Comparison of ENCODE assay signal across 8 mouse cellular contexts in the genomic region with DNA sequence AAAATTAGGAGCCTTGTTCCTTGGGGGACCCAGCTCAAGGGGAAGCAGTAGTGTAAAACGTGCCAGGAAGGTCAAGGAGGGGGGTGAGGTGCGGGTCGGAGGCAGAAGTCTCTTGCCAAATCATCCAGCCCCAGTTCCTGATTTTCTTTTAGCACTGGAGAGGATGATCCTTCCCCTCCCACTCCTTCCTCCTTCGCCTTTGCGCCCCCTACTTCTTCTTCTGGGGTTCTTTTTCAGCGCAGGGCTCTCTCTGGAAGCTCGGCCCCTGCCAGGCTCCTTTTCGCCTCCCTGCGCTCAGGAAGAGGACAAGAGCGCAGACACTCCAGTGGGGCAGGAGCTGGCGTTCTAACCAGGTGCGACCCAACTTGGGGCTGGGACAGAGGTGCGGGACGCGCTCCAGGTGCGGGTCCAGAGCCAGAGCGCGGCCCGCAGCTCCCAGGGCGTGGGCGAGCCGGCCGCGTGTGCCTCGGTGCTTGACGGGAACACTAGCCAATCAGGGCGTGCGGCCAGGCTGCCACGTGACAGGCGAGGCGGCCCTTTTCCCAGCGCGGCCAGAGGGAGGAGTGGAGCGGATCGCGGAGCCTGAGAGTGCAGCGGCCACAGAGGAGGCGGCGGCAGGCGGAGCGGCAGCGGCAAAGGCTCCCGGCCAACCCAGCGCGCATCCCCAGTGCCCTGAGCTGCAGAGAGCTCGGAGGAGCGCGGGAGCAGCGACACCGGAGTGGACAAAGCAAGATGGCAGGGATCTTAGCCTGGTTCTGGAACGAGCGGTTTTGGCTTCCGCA. TPM values are rescaled to one million over a fixed set of nuclear protein-coding genes. Genes with fewer than 3 reads are reported as not detected.
DNase-seq lines count a peak whose midpoint lies in the region; ATAC-seq and TF ChIP-seq lines count a peak whose summit lies in the region.

A gene (plus strand): TSS at position 538 of the 782 bp plus-strand sequence.

- peak; percentile 99 for ATAC-seq in embryonic facial prominence, embryonic 15.5 days (ENCODE audit: insufficient number of reproducible peaks, low FRiP score, low TSS enrichment, low read depth)
- peak; percentile 96 for ATAC-seq in heart, embryonic 11.5 days (replicated peaks; ENCODE audit: insufficient number of reproducible peaks, low FRiP score, low TSS enrichment)
- ATAC-seq in kidney, embryonic 16.5 days (ENCODE audit: low FRiP score, low TSS enrichment): peak; percentile 99

- H3K4me1 ChIP-seq in bone marrow macrophage, adult 2 months (ENCODE audit: control insufficient read depth, insufficient read depth, low read length): peaks cover 19% of the 10 kb centered on the region
- H3K4me1 ChIP-seq in embryonic facial prominence, embryonic 15.5 days: peaks cover 14% of the 10 kb centered on the region
- H3K4me1 ChIP-seq in heart, embryonic 11.5 days (ENCODE audit: control insufficient read depth, insufficient read depth, low read length): peaks cover 6% of the 10 kb centered on the region; the same call in 1 of the 2 replicates
- H3K4me1 ChIP-seq in kidney, embryonic 16.5 days (ENCODE audit: insufficient read depth, low read length): peaks cover 14% of the 10 kb centered on the region

- peak within 1 kb of the TSS; percentile 98 for H3K4me3 ChIP-seq in bone marrow macrophage, adult 2 months (ENCODE audit: insufficient read depth, low read length)
- peak within 1 kb of the TSS; percentile 90 for H3K4me3 ChIP-seq in embryonic facial prominence, embryonic 15.5 days (replicated peaks)
- peak within 1 kb of the TSS; percentile 80 for H3K4me3 ChIP-seq in heart, embryonic 11.5 days (ENCODE audit: low read depth, low read length)
- peak within 1 kb of the TSS; percentile 93 for H3K4me3 ChIP-seq in kidney, embryonic 16.5 days (ENCODE audit: low read length)

- peak within 1 kb of the TSS; percentile 72 for H3K9ac ChIP-seq in embryonic facial prominence, embryonic 15.5 days
- peak within 1 kb of the TSS; percentile 80 for H3K9ac ChIP-seq in heart, embryonic 11.5 days (ENCODE audit: low read depth, low read length)
- peak within 1 kb of the TSS; percentile 90 for H3K9ac ChIP-seq in kidney, embryonic 16.5 days (replicated peaks; ENCODE audit: low read length)

- TF ChIP-seq CTCF in bone marrow macrophage, adult 2 months (IDR thresholded peaks at IDR 0.05; ENCODE audit: low read depth, low read length): no peak

- H3K9me3 ChIP-seq in embryonic facial prominence, embryonic 15.5 days (replicated peaks): no peaks in the 10 kb centered on the region
- H3K9me3 ChIP-seq in heart, embryonic 11.5 days (replicated peaks; ENCODE audit: control insufficient read depth, low read length): no peaks in the 10 kb centered on the region
- no peaks in the 10 kb centered on the region for H3K9me3 ChIP-seq in kidney, embryonic 16.5 days (ENCODE audit: low read length)

- peak within 1 kb of the TSS; percentile 96 for H3K27ac ChIP-seq in bone marrow macrophage, adult 2 months (ENCODE audit: insufficient read depth, low read depth, low read length)
- H3K27ac ChIP-seq in embryonic facial prominence, embryonic 15.5 days (replicated peaks): peak within 1 kb of the TSS; percentile 82
- H3K27ac ChIP-seq in heart, embryonic 11.5 days (ENCODE audit: low read depth, low read length): peak within 1 kb of the TSS; percentile 74
- H3K27ac ChIP-seq in kidney, embryonic 16.5 days (ENCODE audit: low read length): peak within 1 kb of the TSS; percentile 89

- peak; percentile 48; the same call in 1 of the 2 replicates for TF ChIP-seq POLR2A in bone marrow macrophage, adult 2 months (IDR thresholded peaks at IDR 0.05; ENCODE audit: borderline replicate concordance, low read depth, low read length)

- H3K27me3 ChIP-seq in embryonic facial prominence, embryonic 15.5 days: no peaks in the 10 kb centered on the region
- H3K27me3 ChIP-seq in heart, embryonic 11.5 days (ENCODE audit: control insufficient read depth, insufficient read depth, low read length): no peaks in the 10 kb centered on the region
- H3K27me3 ChIP-seq in kidney, embryonic 16.5 days (ENCODE audit: insufficient read depth, low read length): no peaks in the 10 kb centered on the region

- peak within 1 kb of the TSS; percentile 82 for H3K4me2 ChIP-seq in embryonic facial prominence, embryonic 15.5 days (replicated peaks)
- H3K4me2 ChIP-seq in heart, embryonic 11.5 days: peak within 1 kb of the TSS; percentile 78
- H3K4me2 ChIP-seq in kidney, embryonic 16.5 days (replicated peaks; ENCODE audit: low read depth, low read length): peak within 1 kb of the TSS; percentile 69

- no peaks in the 10 kb centered on the region for H3K36me3 ChIP-seq in embryonic facial prominence, embryonic 15.5 days
- no peaks in the 10 kb centered on the region for H3K36me3 ChIP-seq in heart, embryonic 11.5 days (ENCODE audit: control insufficient read depth, insufficient read depth, low read length)
- H3K36me3 ChIP-seq in kidney, embryonic 16.5 days (ENCODE audit: insufficient read depth, low read length): no peaks in the 10 kb centered on the region

- under 1% methylated on average over 51 of the region's 53 CpGs for WGBS in embryonic facial prominence, embryonic 15.5 days
- under 1% methylated on average over 48 of the region's 53 CpGs for WGBS in heart, embryonic 11.5 days (ENCODE audit: insufficient replicate concordance)
- WGBS in kidney, embryonic 16.5 days: under 1% methylated on average over 51 of the region's 53 CpGs

- DNase-seq in 416B (ENCODE audit: low read depth): peak; percentile 93
- DNase-seq in liver: peak; percentile 91
- peak; percentile 79 to 87 for DNase-seq in monocyte, adult 2 months (ENCODE audit: low read depth in 1 of 2, low spot score in 2 of 2)
- peak; percentile 55 to 56 for DNase-seq in spleen, postnatal 14 days (ENCODE audit: low spot score in 2 of 2)

RNA-seq across cellular contexts. Expression of the gene that starts here (rescaled TPM):
- polyA plus RNA-seq in bone marrow macrophage, adult 2 months (2012; ENCODE audit: insufficient read depth, insufficient read length, missing spikeins): 33.7 and 34.3 TPM in 2 replicates
- polyA plus RNA-seq in embryonic facial prominence, embryonic 15.5 days (2015; fragmentation: Nextera tagmentation; extraction: Ambion mirVana): 29.6 and 34.3 TPM in 2 replicates
- 31.6 and 32.8 TPM in 2 replicates for polyA plus RNA-seq in heart, embryonic 11.5 days (2014; fragmentation: Nextera tagmentation; extraction: Ambion mirVana)
- polyA plus RNA-seq in kidney, embryonic 16.5 days (2015; fragmentation: Nextera tagmentation; extraction: Ambion mirVana): 29.2 and 34.9 TPM in 2 replicates

Comparison
In these comparisons a context has a peak if more than half of its experiments do, and no peak if none do; other contexts are left out.
1. Peak in every context shown above with its lines: DNase-seq, ATAC-seq, H3K4me3 ChIP-seq and H3K27ac ChIP-seq.